Mouse (Mus musculus) brown adipose tissue, adult 24 weeks (tissue): ENCODE data around the gene Sco1. TPM values are rescaled to one million over a fixed set of nuclear protein-coding genes. Genes with fewer than 3 reads are reported as not detected.
"Not testable (repeated sequence)": the region's sequence is repeated elsewhere in the genome, so short reads cannot be mapped to it uniquely, and the experiment has no call there.

ENCODE experiments used
- H3K27ac ChIP-seq: fragments of 200-500 bp; replicated peaks from 2 replicates; pipeline ENCODE4 v1.5.1; 2012; ENCODE audit warnings: low read depth, mild to moderate bottlenecking, low read length
- H3K4me1 ChIP-seq: fragments of 200-500 bp; 2 replicates; pipeline ENCODE4 v1.6.1; 2012; ENCODE audit warnings: low read length, mixed read lengths; ENCODE audit not compliant: control insufficient read depth, insufficient read depth, insufficient read length
- H3K4me3 ChIP-seq: fragments of 200-500 bp; 2 replicates; pipeline ENCODE4 v1.5.1; 2012; ENCODE audit warnings: low read depth, mild to moderate bottlenecking, low read length, moderate library complexity; ENCODE audit not compliant: insufficient read depth
- polyA plus RNA-seq: library from polyadenylated mRNA; stranded (reverse); fragments of >200 nt; gene quantifications from 2 replicates; pipeline ENCODE4 v1.2.4, GENCODE M21; 2012; ENCODE audit not compliant: missing spikeins, insufficient read depth, insufficient read length

The Sco1 gene
- polyA plus RNA-seq = 26.2 and 32.8 TPM in 2 replicates

- Histone ChIP-seq H3K27ac (peak within 1 kb of the TSS; percentile 79), H3K4me3 (peak within 1 kb of the TSS; percentile 83), H3K4me1 (peaks cover 7% of the 10 kb centered on the region)
Measured at GRCm38 (mm10) chr11:67052321-67052952, at the start of gene Sco1, which contains the start of gene Adprm. Gene Sco1, plus strand, starts transcription at chr11:67052670. Gene Adprm, minus strand, starts transcription at chr11:67052594.

- Histone ChIP-seq H3K4me1 (peaks cover 3% of the 10 kb centered on the region; the same call in 1 of the 2 replicates), H3K27ac (no peak overlapping the region), H3K4me3 (no peak overlapping the region)
Measured at GRCm38 (mm10) chr11:67002911-67003310, 49.6 kb upstream of the Sco1 start.

- Histone ChIP-seq H3K4me3 (no peak overlapping the region), H3K4me1 (no peaks in the 10 kb centered on the region), H3K27ac (no peak overlapping the region)
Measured at GRCm38 (mm10) chr11:67007961-67008360, 44.5 kb upstream of the Sco1 start.

GRCm38 (mm10) chr11:67008528-67008927 is 43.9 kb upstream of the Sco1 start:
- Histone ChIP-seq H3K4me3 (no peak overlapping the region), H3K4me1 (no peaks in the 10 kb centered on the region), H3K27ac (no peak overlapping the region)

GRCm38 (mm10) chr11:67010430-67010829 is 42.0 kb upstream of the Sco1 start:
- Histone ChIP-seq H3K4me3 (no peak overlapping the region), H3K27ac (no peak overlapping the region), H3K4me1 (no peaks in the 10 kb centered on the region)

GRCm38 (mm10) chr11:67011635-67012034 is 40.8 kb upstream of the Sco1 start:
- no peak overlapping the region for H3K27ac ChIP-seq
- no peaks in the 10 kb centered on the region for H3K4me1 ChIP-seq
- H3K4me3 ChIP-seq = no peak overlapping the region

- H3K4me1 ChIP-seq = no peaks in the 10 kb centered on the region
- H3K27ac ChIP-seq = no peak overlapping the region
- no peak overlapping the region for H3K4me3 ChIP-seq
Measured at GRCm38 (mm10) chr11:67017801-67018591, 34.5 kb upstream of the Sco1 start.

- Histone ChIP-seq H3K27ac (no peak overlapping the region), H3K4me3 (no peak overlapping the region), H3K4me1 (no peaks in the 10 kb centered on the region)
Measured at GRCm38 (mm10) chr11:67019711-67020475, 32.6 kb upstream of the Sco1 start.

GRCm38 (mm10) chr11:67020948-67021347 is 31.5 kb upstream of the Sco1 start:
- Histone ChIP-seq H3K4me1 (no peaks in the 10 kb centered on the region), H3K27ac (no peak overlapping the region), H3K4me3 (0 out of 2 replicates have a peak overlapping the region, but pooled peaks have one; percentile 25)

GRCm38 (mm10) chr11:67022354-67023115 is 29.9 kb upstream of the Sco1 start:
- Histone ChIP-seq H3K4me3 (no peak overlapping the region), H3K27ac (no peak overlapping the region), H3K4me1 (no peaks in the 10 kb centered on the region)

GRCm38 (mm10) chr11:67023191-67023590 is 29.3 kb upstream of the Sco1 start:
- H3K4me3 ChIP-seq, H3K4me1 ChIP-seq, H3K27ac ChIP-seq: not testable (repeated sequence)

- no peak overlapping the region for H3K4me3 ChIP-seq
- no peak overlapping the region for H3K27ac ChIP-seq
- no peaks in the 10 kb centered on the region for H3K4me1 ChIP-seq
Measured at GRCm38 (mm10) chr11:67023802-67024340, 28.6 kb upstream of the Sco1 start.

- Histone ChIP-seq H3K4me3 (peak within 1 kb of the TSS; percentile 64), H3K27ac (peak within 1 kb of the TSS; percentile 51), H3K4me1 (no peaks in the 10 kb centered on the region)
Measured at GRCm38 (mm10) chr11:67024867-67025477, 27.5 kb upstream of the Sco1 start, which contains the start of gene Tmem220. Gene Tmem220, plus strand, starts transcription at chr11:67025154.
